Mouse (Mus musculus): ENCODE data around the gene Fam180a.

GRCm38 (mm10) chr6:35337836-35338235, 11.9 kb upstream of the Fam180a start:
- no peak for TF ChIP-seq CTCF (IDR thresholded peaks at IDR 0.05; ENCODE audit: control insufficient read depth, insufficient read depth, insufficient replicate concordance, low read depth, low read length)
- TF ChIP-seq POLR2A (IDR thresholded peaks at IDR 0.05; ENCODE audit: control insufficient read depth, low read depth, low read length) = no peak
